Mouse (Mus musculus) myocyte (in vitro differentiated cells): ENCODE data around the gene Hnrnpa1.

Experiments
- E2F4 ChIP-seq: IDR thresholded peaks from one replicate; pipeline ENCODE4 v1.6.1; 2011; ENCODE audit warnings: mild to moderate bottlenecking, control low read depth, moderate library complexity; ENCODE audit not compliant: insufficient read depth
- MYOD1 ChIP-seq, 3 experiments: IDR thresholded peaks; one replicate each; pipeline ENCODE4 v1.6.1; 2011; ENCODE audit warnings: control low read depth in 2 of 3, low read depth in 2 of 3, mild to moderate bottlenecking in 2 of 3, moderate library complexity in 1 of 3; ENCODE audit not compliant: insufficient read length in 2 of 3, control insufficient read depth in 1 of 3
- MYOG ChIP-seq, 3 experiments: IDR thresholded peaks; one replicate each; pipeline ENCODE4 v1.6.1; 2011; ENCODE audit warnings: control low read depth in 2 of 3, low read depth in 2 of 3, mild to moderate bottlenecking in 2 of 3; ENCODE audit not compliant: insufficient read length in 2 of 3, control insufficient read depth in 1 of 3, insufficient read depth in 1 of 3
- POLR2A ChIP-seq: IDR thresholded peaks from one replicate; pipeline ENCODE4 v1.6.1; 2011; ENCODE audit warnings: low read depth, mild to moderate bottlenecking, control low read depth, moderate library complexity; ENCODE audit not compliant: insufficient read length
- POLR2AphosphoS2 ChIP-seq: IDR thresholded peaks from one replicate; pipeline ENCODE4 v1.6.1; 2011; ENCODE audit warnings: low read depth, control low read depth; ENCODE audit not compliant: insufficient read length
- TCF12 ChIP-seq: IDR thresholded peaks from one replicate; pipeline ENCODE4 v1.6.1; 2011; ENCODE audit warnings: mild to moderate bottlenecking, control low read depth; ENCODE audit not compliant: poor library complexity, insufficient read depth, severe bottlenecking
- TCF3 ChIP-seq: IDR thresholded peaks from one replicate; pipeline ENCODE4 v1.6.1; 2011; ENCODE audit warnings: low read depth, control low read depth; ENCODE audit not compliant: insufficient read length
- USF1 ChIP-seq: IDR thresholded peaks from one replicate; pipeline ENCODE4 v1.6.1; 2011; ENCODE audit warnings: low read depth, mild to moderate bottlenecking, control low read depth, moderate library complexity

GRCm38 (mm10) chr15:103190531-103191462 lies 49.4 kb upstream of the Hnrnpa1 start:
- no peak for TF ChIP-seq POLR2A
- TF ChIP-seq E2F4 = no peak
- TF ChIP-seq TCF3 = no peak
- no peak for TF ChIP-seq USF1
- no peak for TF ChIP-seq TCF12
- TF ChIP-seq MYOD1 (IDR thresholded peaks at IDR 0.05; ENCODE audit: control insufficient read depth in 1 of 3, insufficient read length in 2 of 3, low read depth in 2 of 3) = no peak
- no peak for TF ChIP-seq POLR2AphosphoS2
- TF ChIP-seq MYOG (IDR thresholded peaks at IDR 0.05; ENCODE audit: control insufficient read depth in 1 of 3, insufficient read depth in 1 of 3, insufficient read length in 2 of 3, low read depth in 2 of 3) = no peak
